Mouse (Mus musculus) adrenal gland, postnatal 4 days (tissue): ENCODE measurements around the gene Cldn7. TPM values are rescaled to one million over a fixed set of nuclear protein-coding genes. Genes with fewer than 3 reads are reported as not detected.

ENCODE experiments used
- DNase-seq, 2 experiments: peaks; one replicate each; pipeline ENCODE4 v3.0.0; 2021 to 2022; ENCODE audit warnings: low spot score in 2 of 2, mixed read lengths in 2 of 2
- total RNA-seq, 2 experiments: library from RNA; stranded (reverse); gene quantifications; 2 replicates each; pipeline ENCODE4 v1.2.3; 2021

Cldn7 gene
- total RNA-seq, 2 experiments from 2014 or later: 3.1 to 17.3 TPM

- DNase-seq: no peak
Measured at GRCm38 (mm10) chr11:69932254-69932653, 32.3 kb upstream of the Cldn7 start.

- DNase-seq: no peak
Measured at GRCm38 (mm10) chr11:69933066-69933465, 31.5 kb upstream of the Cldn7 start.

- peak; percentile 94 to 96 for DNase-seq
Measured at GRCm38 (mm10) chr11:69934169-69934568, 30.4 kb upstream of the Cldn7 start.

GRCm38 (mm10) chr11:69934681-69935080 is 29.9 kb upstream of the Cldn7 start:
- no peak for DNase-seq

DNA sequence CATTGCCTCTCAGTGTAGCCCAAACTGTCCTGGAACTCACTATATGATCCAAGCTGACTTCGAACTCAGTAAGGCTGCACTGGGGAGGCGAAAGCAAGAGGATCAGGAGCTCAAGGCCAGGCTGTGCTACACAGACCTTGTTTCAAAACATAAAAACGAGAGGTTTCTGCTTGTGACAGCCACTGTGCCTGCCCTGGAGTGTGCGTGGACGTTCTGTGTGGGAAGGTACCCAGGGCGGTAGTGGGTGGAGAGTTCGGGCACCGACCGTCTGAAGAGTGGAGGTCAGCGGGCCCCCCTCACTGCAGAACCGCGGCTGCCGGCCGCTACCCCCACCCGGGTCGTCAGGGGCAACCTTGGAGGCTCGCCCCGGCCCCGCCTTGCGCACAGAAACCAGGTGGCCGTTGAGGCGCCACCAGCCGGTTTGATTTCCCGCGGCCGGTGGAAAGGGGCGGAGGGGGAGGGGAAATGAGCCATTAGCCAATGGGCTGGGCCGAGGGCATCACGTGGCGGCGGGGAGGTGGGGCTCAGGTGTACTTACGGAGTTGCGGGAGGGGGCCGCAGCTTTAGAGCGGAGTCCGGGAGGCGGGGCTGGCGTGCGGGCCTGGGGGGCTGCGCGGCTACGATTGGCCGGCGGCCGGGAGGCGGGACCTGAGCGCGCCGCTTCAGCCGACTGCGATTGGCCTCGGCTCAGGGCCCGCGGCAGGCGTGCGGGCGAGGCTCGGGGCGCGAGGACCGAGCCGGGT is 29.3 kb upstream of the Cldn7 start, which contains the start of gene Ybx2:
Ybx2 (plus strand) TSS at position 660 of the 743 bp plus-strand sequence.
- peak; percentile 62 to 71 for DNase-seq

DNA sequence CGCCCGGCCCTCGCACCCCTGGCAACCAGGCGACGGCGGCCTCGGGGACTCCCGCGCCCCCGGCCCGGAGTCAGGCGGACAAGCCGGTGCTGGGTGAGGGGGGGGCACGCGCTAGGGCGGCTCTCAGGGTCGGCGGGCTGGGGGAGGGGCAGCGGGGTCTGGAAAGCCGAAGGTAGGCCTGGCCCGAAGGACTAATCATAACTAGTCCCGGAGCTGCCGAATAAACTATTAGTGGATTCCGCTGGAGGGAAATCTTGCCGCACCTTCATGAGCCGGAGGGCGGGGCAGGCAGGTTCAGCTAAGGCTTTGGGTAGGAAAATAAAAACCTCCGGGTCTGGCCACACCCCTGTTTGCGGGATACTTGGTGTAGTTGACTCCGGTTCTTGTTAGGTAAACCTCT is 28.4 kb upstream of the Cldn7 start:
- no peak for DNase-seq

- no peak for DNase-seq
Measured at GRCm38 (mm10) chr11:69936714-69937347, 27.7 kb upstream of the Cldn7 start.

- DNase-seq: no peak
Measured at GRCm38 (mm10) chr11:69937385-69937784, 27.2 kb upstream of the Cldn7 start.

GRCm38 (mm10) chr11:69937834-69938233 is 26.7 kb upstream of the Cldn7 start:
- no peak for DNase-seq

DNA sequence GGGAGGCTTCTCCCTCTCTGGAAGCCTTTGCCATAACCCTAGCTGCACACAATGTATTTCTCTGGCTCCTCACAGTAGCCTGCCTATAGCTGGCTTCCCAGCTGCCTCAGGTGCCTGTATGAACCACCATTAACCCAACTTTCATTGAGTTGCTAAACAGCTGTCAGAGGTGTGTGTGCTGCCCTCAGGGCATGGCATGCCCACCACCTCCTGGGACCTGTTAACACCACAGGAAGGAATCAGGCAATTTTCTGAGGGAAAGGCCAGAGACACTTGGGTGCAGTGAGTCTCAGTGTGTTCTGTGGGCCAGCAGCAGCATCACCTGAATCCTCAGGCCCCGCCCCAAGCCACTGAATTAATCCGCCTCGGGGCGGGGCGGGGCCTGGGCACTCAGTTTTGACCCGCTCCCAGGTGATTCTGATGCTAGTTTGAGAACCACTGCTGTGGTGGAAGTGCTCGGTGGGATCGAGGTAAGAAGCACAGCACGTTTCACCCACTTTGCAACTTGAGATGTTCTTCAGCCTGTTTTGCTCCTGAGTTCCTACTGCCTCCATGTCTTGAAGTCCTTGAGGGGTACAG is 26.1 kb upstream of the Cldn7 start:
- no peak for DNase-seq

GRCm38 (mm10) chr11:69939181-69939580 is 25.4 kb upstream of the Cldn7 start:
- no peak for DNase-seq

DNA sequence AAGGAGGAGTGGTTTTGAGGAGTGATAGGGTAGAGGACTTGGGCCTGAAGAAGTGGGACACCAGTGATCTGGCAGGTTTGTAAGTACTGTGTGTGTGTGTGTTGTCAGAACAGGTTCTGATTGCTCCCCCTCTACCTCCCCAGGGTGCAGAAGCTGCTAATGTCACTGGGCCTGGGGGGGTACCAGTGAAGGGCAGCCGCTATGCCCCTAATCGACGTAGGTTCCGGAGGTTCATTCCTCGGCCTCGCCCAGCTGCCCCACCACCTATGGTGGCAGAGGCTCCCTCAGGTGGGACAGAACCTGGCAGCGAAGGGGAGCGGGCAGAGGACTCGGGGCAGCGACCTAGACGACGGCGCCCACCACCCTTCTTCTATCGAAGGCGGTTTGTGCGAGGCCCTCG is 24.8 kb upstream of the Cldn7 start:
- DNase-seq: no peak

- DNase-seq: no peak
Measured at GRCm38 (mm10) chr11:69940962-69941361, 23.6 kb upstream of the Cldn7 start.

GRCm38 (mm10) chr11:69945216-69945615 is 19.4 kb upstream of the Cldn7 start:
- DNase-seq: peak in 1 of 2 experiments; percentile 31

DNA sequence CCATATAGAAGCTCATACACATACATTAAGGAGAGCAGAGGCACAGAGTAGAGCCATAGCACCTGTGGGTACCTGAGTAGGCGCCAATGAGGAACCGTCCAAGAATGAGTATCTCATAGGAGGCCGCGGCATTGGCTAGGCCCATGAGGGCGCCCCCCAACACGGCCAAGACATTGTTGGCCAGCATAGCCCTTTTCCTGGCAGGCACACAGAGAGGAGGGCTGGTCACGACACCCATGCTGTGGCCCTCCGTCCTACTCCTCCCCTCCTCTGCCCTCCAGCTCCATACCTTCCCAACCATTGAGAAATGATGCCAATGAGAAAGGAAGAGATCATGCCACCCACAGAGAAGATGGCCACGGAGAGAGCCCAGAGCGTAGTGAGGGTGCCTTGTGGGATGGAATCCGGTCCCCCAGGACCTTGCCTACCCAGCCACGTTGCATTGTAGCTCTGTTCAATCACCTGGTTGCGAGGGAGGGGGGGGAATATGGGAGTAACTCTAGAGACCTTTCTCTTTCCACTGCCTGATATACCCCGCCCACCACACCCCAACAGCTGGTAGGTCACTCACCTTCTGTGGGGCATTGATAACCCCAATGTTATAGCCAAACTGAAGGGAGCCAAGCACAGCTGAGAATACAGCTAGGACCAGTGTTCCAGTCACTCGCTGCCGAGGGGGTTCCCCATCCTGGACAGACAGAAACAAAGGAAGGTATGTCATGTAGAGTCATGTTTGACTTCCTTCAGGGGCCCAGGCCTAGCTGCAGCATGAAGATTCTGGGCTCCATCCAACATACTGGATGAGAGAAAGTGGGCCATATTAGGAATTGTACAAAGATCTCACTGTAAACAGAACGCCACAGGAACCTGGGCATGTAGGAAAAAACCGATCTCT is 18.3 kb upstream of the Cldn7 start:
- DNase-seq: no peak

DNA sequence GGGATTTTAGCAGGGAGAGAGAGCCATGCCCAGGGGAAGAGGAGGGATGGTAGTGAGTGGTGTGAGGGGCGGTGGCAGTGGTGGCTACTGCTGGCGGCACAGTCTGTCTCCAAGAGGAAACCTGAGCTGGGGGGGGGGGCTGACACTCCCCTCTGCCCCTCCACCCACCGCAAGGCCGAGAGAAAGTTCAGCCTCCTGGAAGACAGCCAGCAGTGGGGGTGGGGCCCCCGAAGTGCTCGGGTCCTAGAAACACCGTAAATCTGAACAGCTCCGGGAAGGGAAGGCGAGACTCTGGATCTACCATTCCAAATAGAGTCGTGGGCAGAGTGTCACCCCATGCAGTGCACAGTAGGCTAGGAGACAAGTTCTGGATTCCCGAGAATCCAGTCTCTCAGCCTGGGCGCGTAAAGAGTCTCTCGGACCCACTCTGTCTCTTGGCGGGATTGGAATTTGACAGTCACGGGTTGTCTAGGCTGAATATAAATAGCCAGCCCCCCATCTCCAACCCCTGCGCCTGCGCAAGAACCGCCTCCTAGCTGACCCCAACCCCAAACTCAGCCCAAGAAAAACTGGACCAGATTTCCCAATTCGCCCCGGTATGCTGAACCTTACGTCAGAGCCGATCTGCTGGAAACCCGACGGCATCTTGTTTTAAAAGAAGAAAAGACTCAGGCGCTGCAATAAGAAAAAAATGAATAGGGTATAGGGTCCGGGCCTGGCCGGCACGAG is 17.1 kb upstream of the Cldn7 start:
- peak; percentile 31 to 32 for DNase-seq

DNA sequence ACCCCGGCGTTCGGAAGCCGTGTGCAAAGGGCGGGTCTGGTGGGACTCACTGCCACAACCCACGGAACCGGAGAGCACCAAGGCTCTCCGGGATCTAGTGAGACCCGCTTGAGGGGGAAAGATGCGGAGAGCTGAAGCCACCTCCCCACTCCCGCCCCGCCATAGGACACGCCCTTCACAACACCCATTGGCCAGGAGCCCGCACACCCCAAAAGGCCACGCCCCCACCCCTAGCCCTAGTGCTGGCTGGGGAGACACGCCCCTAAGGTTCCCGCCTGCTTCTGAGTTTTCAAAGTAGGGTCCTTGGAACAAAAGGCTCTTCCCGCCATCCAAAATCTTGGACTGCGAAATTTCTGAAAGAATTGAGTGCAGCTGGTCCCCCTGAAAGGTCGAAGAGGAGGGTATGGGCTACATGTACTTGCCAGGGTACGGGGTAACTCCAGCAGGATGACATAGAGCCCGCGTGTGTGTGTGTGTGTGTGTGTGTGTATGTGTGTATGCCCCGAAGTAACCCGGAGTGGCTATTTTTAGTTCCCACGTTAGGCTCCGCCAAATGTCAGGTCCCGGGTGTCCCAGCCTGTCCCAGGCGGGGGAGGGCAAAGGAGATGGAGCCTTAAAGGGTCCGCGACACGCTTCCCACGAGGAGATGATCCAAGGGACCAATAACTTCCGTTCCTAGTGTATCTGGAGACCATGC is 16.4 kb upstream of the Cldn7 start, which contains the start of gene Slc2a4:
Slc2a4 (minus strand) TSS at position 123 of the 697 bp plus-strand sequence.
- DNase-seq: peak; percentile 82 to 89

DNA sequence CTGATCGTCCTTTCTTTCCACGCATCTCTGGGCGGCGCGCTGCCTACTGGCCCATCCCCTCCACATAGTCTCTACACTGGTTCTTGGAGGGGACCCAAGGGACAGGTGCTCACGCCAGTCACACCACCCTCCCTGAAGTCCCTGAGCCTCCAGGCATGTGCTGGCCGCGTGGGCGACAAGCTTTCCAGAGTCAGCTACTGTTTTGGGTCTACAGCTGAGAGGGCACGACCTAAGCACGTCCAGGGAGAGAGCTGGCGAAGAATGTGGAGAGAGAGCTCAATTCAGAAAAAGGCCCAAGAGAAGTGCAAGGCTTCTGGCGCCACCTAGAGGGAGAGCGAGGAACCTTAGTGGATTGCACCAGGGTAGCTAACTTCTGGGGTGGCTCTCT is 15.8 kb upstream of the Cldn7 start:
- peak; percentile 64 to 80 for DNase-seq

DNA sequence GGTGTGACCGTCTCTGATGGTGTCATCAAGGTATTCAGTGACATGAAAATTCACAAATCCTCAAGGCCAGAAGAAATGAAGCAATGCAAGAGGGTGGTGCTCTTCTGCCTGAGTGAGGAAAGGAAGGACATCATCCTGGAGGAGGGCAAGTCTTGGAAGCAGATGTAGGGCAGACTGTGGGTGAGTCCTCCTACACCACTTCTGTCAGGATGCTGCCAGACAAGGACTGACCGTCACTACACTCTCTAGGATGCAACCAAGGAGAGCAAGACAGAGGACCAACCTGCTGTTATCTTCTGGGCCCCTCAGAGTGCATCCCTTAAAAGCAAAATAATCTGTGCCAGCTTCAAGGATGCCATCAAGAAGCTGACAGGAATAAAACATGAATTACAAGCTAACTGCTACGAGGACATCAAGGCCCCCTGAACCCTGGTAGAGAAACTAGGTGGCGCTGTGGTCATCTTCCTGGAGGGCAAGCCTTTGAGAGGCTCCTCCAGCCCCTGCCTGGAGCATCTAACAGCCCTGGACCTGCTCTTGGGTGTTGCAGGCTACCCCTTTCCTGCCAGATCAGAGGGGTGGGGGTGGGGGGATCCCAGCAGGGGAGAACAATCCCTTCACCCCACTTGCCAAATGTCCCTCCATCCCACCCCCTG is 13.6 kb upstream of the Cldn7 start:
- no peak for DNase-seq
